Mouse (Mus musculus): ENCODE results near the gene Chd1l.

- no peak for TF ChIP-seq CTCF (IDR thresholded peaks at IDR 0.05; ENCODE audit: low read depth)
- no peak for TF ChIP-seq EP300 (optimal IDR thresholded peaks at IDR 0.05)
Observed at GRCm38 (mm10) chr3:97587656-97588055, 22.3 kb downstream of the Chd1l start.
